Mouse (Mus musculus) cortical plate, adult 2 months (tissue): ENCODE measurements around the gene Ermp1. TPM values are rescaled to one million over a fixed set of nuclear protein-coding genes. Genes with fewer than 3 reads are reported as not detected.

Experiments used
- H3K27ac ChIP-seq: fragments of 200-500 bp; 2 replicates; pipeline ENCODE4 v1.5.1; 2012; ENCODE audit warnings: low read length, control low read depth, inconsistent platforms; ENCODE audit not compliant: insufficient read depth
- H3K4me1 ChIP-seq: fragments of 200-500 bp; 2 replicates; pipeline ENCODE4 v1.6.1; 2011; ENCODE audit warnings: low read length; ENCODE audit not compliant: control insufficient read depth, insufficient read depth
- H3K4me3 ChIP-seq: fragments of 200-500 bp; 2 replicates; pipeline ENCODE4 v1.5.1; 2011; ENCODE audit warnings: mild to moderate bottlenecking, low read length, control low read depth; ENCODE audit not compliant: insufficient read depth
- CTCF ChIP-seq: fragments of 200-500 bp; IDR thresholded peaks from 2 replicates; pipeline ENCODE4 v1.5.1; 2011; ENCODE audit warnings: mild to moderate bottlenecking, control low read depth, low read length; ENCODE audit not compliant: insufficient read depth; ENCODE audit errors: extremely low read depth
- POLR2A ChIP-seq: fragments of 200-500 bp; IDR thresholded peaks from 2 replicates; pipeline ENCODE4 v1.6.1; 2011; ENCODE audit warnings: mild to moderate bottlenecking, low read length, control low read depth; ENCODE audit not compliant: insufficient read depth; ENCODE audit errors: extremely low read depth
- polyA plus RNA-seq: library from polyadenylated mRNA; depleted of rRNA; stranded (reverse); fragments of >200 nt; gene quantifications from 2 replicates; pipeline ENCODE4 v1.2.3, GENCODE M21; 2012; rRNA removed

Gene Ermp1
- polyA plus RNA-seq, result 27.5 and 28.2 TPM in 2 replicates

- Histone ChIP-seq H3K4me3 (peak within 1 kb of the TSS; percentile 62), H3K27ac (peak within 1 kb of the TSS; percentile 94), H3K4me1 (no peaks in the 10 kb centered on the region; the same call in 1 of the 2 replicates)
- TF ChIP-seq CTCF (peak; percentile 67), POLR2A (peak; percentile 78; the same call in 1 of the 2 replicates)
Measured at GRCm38 (mm10) chr19:29647651-29648549, at the start of gene Ermp1. Ermp1 (minus strand) TSS chr19:29648415.

DNA sequence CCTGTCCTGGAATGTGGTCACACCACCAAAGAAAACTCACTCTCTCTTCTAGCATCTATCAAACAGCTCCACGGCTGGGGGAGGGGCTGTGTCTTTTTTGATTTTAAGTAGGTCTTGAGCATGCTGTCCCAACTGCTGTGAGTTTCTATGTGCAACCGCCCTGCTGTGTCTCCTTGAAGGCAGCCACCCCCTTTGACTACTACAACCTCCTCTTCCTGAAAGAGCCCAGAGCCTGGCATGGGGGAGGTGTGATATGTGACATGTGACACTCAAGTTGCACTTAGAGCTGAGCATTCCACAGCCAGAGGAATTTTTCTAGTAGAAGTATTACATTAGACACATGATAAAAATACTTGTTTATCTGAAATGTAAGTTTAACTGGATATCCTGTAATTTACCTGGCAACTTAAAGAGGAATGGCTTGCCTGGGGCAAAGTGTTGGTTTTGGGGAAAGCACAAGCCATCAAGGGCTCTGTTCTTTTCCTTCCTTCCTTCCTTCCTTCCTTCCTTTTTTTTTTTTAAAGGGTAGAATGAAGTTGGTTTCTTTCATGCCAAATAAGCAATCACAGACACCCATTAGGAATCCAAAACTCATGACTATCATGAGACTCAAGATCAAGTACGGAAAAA is 49.1 kb upstream of the Ermp1 start, which contains the start of gene Mlana:
TSS of gene Mlana (plus strand) at position 580 of the 630 bp plus-strand sequence.
- Histone ChIP-seq H3K27ac (no peak within 1 kb of the TSS), H3K4me3 (no peak within 1 kb of the TSS), H3K4me1 (0 out of 2 replicates have a peak, but pooled peaks cover 2% of the 10 kb centered on the region)
- no peak for TF ChIP-seq POLR2A
- no peak for TF ChIP-seq CTCF

GRCm38 (mm10) chr19:29696840-29697239 is 48.6 kb upstream of the Ermp1 start:
- no peak for TF ChIP-seq CTCF
- no peak for TF ChIP-seq POLR2A
- Histone ChIP-seq H3K4me3 (no peak overlapping the region), H3K27ac (no peak overlapping the region), H3K4me1 (0 out of 2 replicates have a peak, but pooled peaks cover 2% of the 10 kb centered on the region)

DNA sequence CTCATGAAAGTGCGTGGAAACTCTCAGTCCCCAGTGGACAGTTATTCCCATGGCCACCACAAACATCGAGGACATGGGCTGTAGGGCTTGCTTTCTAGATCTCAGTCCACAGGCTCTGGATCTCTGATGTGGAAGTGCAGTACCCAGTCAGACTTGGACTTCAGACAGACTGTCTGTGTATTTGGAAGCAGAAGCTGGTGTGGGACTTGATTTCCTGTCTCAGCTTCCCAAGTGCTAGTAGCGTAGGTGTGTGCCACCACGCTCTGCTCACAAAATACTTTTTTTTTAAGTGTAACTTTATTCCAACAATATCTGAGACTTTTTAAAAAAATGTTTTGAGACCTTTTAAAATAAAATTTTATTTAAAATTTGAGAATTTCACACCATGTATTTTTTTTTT is 48.1 kb upstream of the Ermp1 start:
- no peak overlapping the region for H3K4me3 ChIP-seq
- TF ChIP-seq CTCF, result no peak
- no peak for TF ChIP-seq POLR2A
- H3K27ac ChIP-seq, result no peak overlapping the region
- H3K4me1 ChIP-seq, result no peaks in the 10 kb centered on the region

- Histone ChIP-seq H3K27ac (no peak overlapping the region), H3K4me3 (no peak overlapping the region), H3K4me1 (no peaks in the 10 kb centered on the region)
- TF ChIP-seq POLR2A, result no peak
- TF ChIP-seq CTCF, result no peak
Measured at GRCm38 (mm10) chr19:29695071-29695470, 46.9 kb upstream of the Ermp1 start.

DNA sequence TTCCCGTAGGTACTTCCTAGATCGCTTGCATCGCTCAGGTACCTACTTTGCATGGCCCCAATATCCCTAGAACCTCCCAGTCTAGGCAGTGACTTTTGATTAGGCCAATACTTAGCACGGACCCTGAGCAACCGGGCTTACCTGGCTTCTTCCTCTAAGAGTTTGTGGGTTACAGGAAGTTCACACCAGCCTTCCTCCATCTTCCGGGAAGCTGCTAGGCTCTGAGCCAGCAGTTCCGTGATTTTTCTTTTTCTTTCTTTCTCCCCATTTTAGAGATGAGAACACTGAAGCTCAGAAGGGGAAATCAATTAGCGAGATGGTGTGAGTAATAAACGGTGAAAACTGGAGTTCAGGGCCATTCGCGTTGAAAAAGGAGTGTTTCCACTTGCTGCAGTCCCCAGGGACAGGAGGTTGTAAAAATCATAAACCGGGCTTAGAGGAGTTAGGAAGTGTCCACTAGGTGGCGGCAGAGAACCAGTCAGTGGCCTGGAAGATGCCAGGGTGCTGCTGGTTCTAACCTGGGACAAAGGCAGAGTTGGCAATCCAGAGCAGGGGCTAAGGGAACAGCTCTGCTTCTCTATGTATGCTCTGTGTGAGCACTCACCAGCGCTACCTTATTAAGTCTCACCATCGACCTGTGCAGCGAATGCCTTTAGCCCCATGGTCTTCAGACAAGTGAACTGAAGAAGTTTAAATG is 35.8 kb upstream of the Ermp1 start:
- Histone ChIP-seq H3K27ac (no peak overlapping the region), H3K4me1 (no peaks in the 10 kb centered on the region), H3K4me3 (no peak overlapping the region; the same call in 1 of the 2 replicates)
- TF ChIP-seq CTCF (peak; percentile 73), POLR2A (no peak)

DNA sequence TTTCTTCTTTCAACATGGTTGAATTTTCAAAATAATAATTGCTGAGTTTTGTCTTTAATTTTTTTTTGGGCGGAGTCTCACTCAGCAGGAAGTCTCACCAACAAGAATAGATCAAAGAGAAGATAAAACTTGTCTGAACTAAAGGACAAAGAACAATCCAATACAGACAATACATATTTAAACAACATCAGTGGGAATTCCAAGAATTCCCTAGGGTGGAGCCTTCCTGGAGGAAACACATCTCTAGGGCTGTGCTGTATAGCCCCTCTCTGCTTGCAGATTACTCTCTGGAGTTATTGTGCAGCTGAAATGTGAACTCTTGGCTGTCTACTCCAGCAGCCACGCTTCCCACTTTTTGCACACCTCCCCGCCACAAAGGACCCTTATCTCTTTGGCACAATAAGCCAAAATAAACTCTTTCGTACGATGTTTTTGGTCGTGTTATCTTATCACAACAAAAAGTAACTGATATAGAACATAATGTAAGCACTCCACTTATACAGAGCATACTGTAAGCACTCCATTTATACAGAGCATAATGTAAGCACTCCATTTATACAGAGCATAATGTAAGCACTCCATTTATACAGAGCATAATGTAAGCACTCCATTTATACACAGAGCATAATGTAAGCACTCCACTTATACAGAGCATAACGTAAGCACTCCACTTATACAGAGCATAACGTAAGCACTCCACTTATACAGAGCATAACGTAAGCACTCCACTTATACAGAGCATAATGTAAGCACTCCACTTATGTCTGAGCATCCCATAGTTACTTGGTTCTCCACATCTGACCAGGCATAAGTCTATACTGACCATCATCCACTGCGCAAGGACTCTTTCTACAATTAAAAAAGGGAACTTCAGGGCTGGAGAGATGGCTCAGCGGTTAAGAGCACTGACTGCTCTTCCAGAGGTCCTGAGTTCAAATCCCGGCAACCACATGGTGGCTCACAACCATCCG is 32.3 kb upstream of the Ermp1 start:
- Histone ChIP-seq H3K4me3 (no peak overlapping the region), H3K27ac (no peak overlapping the region), H3K4me1 (no peaks in the 10 kb centered on the region)
- TF ChIP-seq POLR2A (no peak), CTCF (no peak)

- Histone ChIP-seq H3K4me3 (no peak overlapping the region), H3K27ac (no peak overlapping the region), H3K4me1 (no peaks in the 10 kb centered on the region)
- no peak for TF ChIP-seq POLR2A
- no peak for TF ChIP-seq CTCF
Measured at GRCm38 (mm10) chr19:29678181-29678778, 30.1 kb upstream of the Ermp1 start.
